Mouse (Mus musculus) erythroblast, embryonic 14.5 days (primary cell): Measurements from ENCODE around the gene Kri1. TPM values are rescaled to one million over a fixed set of nuclear protein-coding genes. Genes with fewer than 3 reads are reported as not detected.
"Not testable (repeated sequence)": the region's sequence is repeated elsewhere in the genome, so short reads cannot be mapped to it uniquely, and the experiment has no call there.

Experiments
- H3K27me3 ChIP-seq: 2 replicates; pipeline ENCODE4 v1.6.1; 2012; ENCODE audit warnings: inconsistent platforms; ENCODE audit not compliant: control insufficient read depth
- H3K36me3 ChIP-seq: 2 replicates; pipeline ENCODE4 v1.6.1; 2012; ENCODE audit warnings: mild to moderate bottlenecking, inconsistent platforms; ENCODE audit not compliant: control insufficient read depth
- H3K4me1 ChIP-seq: 2 replicates; pipeline ENCODE4 v1.6.1; 2012; ENCODE audit warnings: inconsistent platforms; ENCODE audit not compliant: control insufficient read depth
- H3K4me3 ChIP-seq: replicated peaks from 2 replicates; pipeline ENCODE3; 2012; ENCODE audit warnings: moderate library complexity, mild to moderate bottlenecking, inconsistent platforms
- H3K9me3 ChIP-seq: 2 replicates; pipeline ENCODE4 v1.6.1; 2012; ENCODE audit warnings: low read length, inconsistent platforms, mixed read lengths; ENCODE audit not compliant: control insufficient read depth
- GATA1 ChIP-seq: IDR thresholded peaks from 2 replicates; pipeline ENCODE4 v1.6.1; 2012; ENCODE audit warnings: low read length, inconsistent platforms, mixed read lengths
- TAL1 ChIP-seq: IDR thresholded peaks from 3 replicates; pipeline ENCODE4 v1.6.1; 2012; ENCODE audit warnings: low read length, inconsistent platforms, mixed read lengths
- polyA plus RNA-seq: library from polyadenylated mRNA; stranded (reverse); fragments of >175 nt; gene quantifications from 2 replicates; pipeline ENCODE4 v1.2.3, GENCODE M21; 2012

Gene Kri1
- polyA plus RNA-seq, 1 experiment: 3.5 TPM

- Histone ChIP-seq H3K4me3 (peak overlapping the region; percentile 21), H3K27me3 (no peaks in the 10 kb centered on the region), H3K9me3 (no peaks in the 10 kb centered on the region), H3K36me3 (peaks cover 78% of the 10 kb centered on the region), H3K4me1 (peaks cover 64% of the 10 kb centered on the region)
- TF ChIP-seq GATA1 (no peak), TAL1 (no peak)
Measured at GRCm38 (mm10) chr9:21268305-21268704, 19.5 kb downstream of the Kri1 start.

GRCm38 (mm10) chr9:21266889-21267288, 20.9 kb downstream of the Kri1 start:
- peaks cover 64% of the 10 kb centered on the region for H3K36me3 ChIP-seq
- H3K9me3 ChIP-seq: no peaks in the 10 kb centered on the region
- H3K27me3 ChIP-seq: no peaks in the 10 kb centered on the region
- TF ChIP-seq GATA1 (no peak), TAL1 (no peak)
- peaks cover 71% of the 10 kb centered on the region for H3K4me1 ChIP-seq
- H3K4me3 ChIP-seq: peak overlapping the region; percentile 87

GRCm38 (mm10) chr9:21265611-21266010, 22.2 kb downstream of the Kri1 start:
- H3K4me3 ChIP-seq: peak overlapping the region; percentile 87
- peaks cover 71% of the 10 kb centered on the region for H3K4me1 ChIP-seq
- peaks cover 1% of the 10 kb centered on the region for H3K27me3 ChIP-seq
- H3K36me3 ChIP-seq: peaks cover 51% of the 10 kb centered on the region
- no peaks in the 10 kb centered on the region for H3K9me3 ChIP-seq
- TF ChIP-seq TAL1: no peak
- TF ChIP-seq GATA1: no peak

DNA sequence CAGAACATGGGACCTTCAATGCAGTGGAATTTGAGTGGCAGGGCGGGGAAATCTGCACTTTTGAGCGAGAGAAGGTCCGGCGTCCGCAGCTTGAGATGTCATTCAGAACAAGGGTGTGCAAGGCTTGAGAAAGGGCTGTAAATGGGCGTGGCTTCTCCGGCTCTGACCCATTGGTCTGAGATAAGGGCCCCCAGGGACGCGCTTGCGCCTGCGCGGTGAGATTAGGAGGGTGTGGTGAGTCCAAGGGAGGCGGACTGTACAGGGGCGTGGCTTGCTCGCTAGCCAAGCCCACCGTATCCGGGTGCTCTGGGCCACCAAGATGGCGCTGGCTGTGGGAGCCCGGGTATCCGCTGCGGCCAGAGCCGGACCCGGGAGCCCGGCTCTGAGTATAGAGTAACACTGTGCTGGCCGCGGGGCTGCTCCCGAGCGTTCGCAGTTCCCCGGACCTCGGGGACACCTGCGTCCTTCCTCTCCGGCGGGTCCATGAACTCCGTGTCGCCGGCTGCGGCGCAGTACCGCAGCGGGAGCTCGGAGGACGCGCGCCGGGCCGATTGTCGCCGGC, 22.7 kb downstream of the Kri1 start, which contains the start of gene Atg4d:
Atg4d (plus strand) TSS at position 294 of the 562 bp plus-strand sequence.
- Histone ChIP-seq H3K4me3 (peak within 1 kb of the TSS; percentile 87), H3K27me3 (peaks cover 7% of the 10 kb centered on the region), H3K4me1 (peaks cover 70% of the 10 kb centered on the region), H3K36me3 (peaks cover 46% of the 10 kb centered on the region), H3K9me3 (no peaks in the 10 kb centered on the region)
- TF ChIP-seq GATA1 (peak; percentile 93), TAL1 (peak; percentile 66)

GRCm38 (mm10) chr9:21264272-21264999, 23.3 kb downstream of the Kri1 start:
- Histone ChIP-seq H3K9me3 (no peaks in the 10 kb centered on the region), H3K27me3 (peaks cover 11% of the 10 kb centered on the region), H3K4me3 (peak overlapping the region; percentile 87), H3K36me3 (peaks cover 40% of the 10 kb centered on the region), H3K4me1 (peaks cover 65% of the 10 kb centered on the region)
- TF ChIP-seq TAL1: peak; percentile 79
- TF ChIP-seq GATA1: peak; percentile 44; the same call in 1 of the 2 replicates

DNA sequence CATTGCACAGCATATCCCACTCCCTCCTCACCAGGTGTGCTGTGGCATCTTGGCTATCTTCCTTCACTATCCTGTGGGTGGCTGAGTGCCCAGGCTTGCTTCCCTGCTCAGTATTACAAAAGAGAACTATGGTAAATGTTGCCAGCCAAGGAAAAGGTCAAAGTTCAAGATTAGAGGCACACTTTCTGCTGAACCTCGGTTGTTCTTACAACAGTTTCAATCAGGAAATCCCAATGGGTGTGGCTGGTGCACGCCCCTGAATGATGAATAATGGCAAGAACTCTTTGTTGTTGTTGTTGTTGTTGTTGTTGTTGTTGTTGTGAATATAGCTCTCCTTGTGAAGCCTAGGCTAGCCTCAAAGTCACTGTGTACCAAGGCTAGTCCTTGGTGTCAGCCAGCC, 25.9 kb downstream of the Kri1 start:
- peaks cover 14% of the 10 kb centered on the region for H3K36me3 ChIP-seq
- TF ChIP-seq GATA1 (no peak), TAL1 (no peak)
- H3K9me3 ChIP-seq: no peaks in the 10 kb centered on the region
- peaks cover 47% of the 10 kb centered on the region for H3K4me1 ChIP-seq
- no peak overlapping the region for H3K4me3 ChIP-seq
- peaks cover 18% of the 10 kb centered on the region for H3K27me3 ChIP-seq

DNA sequence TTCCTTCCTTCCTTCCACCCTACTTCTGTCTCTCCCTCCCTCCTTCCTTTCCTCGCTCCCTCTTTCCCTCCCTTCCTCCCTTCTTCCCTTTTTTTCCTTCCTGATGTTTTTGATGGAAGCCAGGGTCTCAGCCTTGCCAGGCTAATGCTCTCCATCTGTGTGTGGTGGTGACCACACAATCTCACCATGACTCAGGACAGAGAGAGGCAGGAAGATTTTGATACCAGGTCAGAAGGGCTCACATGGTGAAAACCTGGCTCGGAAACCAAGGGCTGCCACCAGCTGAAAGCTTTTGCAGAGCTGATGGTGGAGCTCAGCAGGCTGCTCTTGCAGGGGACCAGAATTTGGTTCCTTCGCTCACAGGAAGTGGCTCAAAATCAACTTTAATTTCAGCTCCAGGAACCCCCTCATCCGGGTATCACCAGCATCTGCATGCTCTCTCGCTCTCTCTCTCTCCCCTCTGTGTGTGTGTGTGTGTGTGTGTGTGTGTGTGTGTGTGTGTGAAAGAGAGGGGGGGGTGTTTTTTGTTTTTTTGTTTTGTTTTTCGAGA, 27.2 kb downstream of the Kri1 start:
- Histone ChIP-seq H3K4me1 (peaks cover 35% of the 10 kb centered on the region), H3K36me3 (peaks cover under 1% of the 10 kb centered on the region), H3K27me3 (peaks cover 18% of the 10 kb centered on the region), H3K4me3 (no peak overlapping the region), H3K9me3 (no peaks in the 10 kb centered on the region)
- TF ChIP-seq GATA1 (no peak), TAL1 (no peak)

DNA sequence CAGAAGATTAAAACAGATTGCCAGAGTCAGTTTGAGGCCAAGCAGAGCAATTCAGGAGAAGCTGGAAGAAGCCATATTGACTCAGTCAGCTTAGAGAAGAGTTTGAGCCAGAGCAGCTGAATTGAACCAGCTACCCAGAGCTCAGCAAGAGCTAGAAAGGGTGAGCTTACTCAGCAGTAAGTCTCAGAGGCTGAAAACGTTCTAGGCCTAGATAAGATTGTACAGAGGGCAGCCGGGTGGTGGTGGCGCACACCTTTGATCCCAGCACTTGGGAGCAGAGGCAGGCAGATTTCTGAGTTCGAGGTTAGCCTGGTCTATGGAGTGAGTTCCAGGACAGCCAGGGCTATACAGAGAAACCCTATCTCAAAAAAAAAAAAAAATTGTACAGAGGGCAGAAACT, 31.4 kb downstream of the Kri1 start:
- not testable (repeated sequence) for H3K36me3 ChIP-seq, H3K9me3 ChIP-seq, H3K4me3 ChIP-seq, H3K4me1 ChIP-seq
- peaks cover 47% of the 10 kb centered on the region for H3K27me3 ChIP-seq

GRCm38 (mm10) chr9:21254690-21255089, 33.1 kb downstream of the Kri1 start:
- TF ChIP-seq TAL1 (no peak), GATA1 (no peak)
- no peaks in the 10 kb centered on the region; the same call in 1 of the 2 replicates for H3K9me3 ChIP-seq
- no peaks in the 10 kb centered on the region for H3K36me3 ChIP-seq
- H3K4me1 ChIP-seq: peaks cover 7% of the 10 kb centered on the region
- no peak overlapping the region for H3K4me3 ChIP-seq
- H3K27me3 ChIP-seq: peaks cover 56% of the 10 kb centered on the region
